Mouse (Mus musculus) G1E-ER4 (cell line): ENCODE results near the gene Glipr2. TPM values are rescaled to one million over a fixed set of nuclear protein-coding genes. Genes with fewer than 3 reads are reported as not detected.

Experiments
- GATA1 ChIP-seq: IDR thresholded peaks from one replicate; pipeline ENCODE4 v1.8.0; 2012; ENCODE audit warnings: low read length, inconsistent platforms
- polyA plus RNA-seq: library from polyadenylated mRNA; stranded (reverse); fragments of >175 nt; gene quantifications from 2 replicates; pipeline ENCODE4 v1.2.3, GENCODE M21; 2012

The Glipr2 gene
- 34.6 and 41.8 TPM in 2 replicates for polyA plus RNA-seq

- TF ChIP-seq GATA1 = no peak
These were observed at the start of gene Glipr2 for GRCm38 (mm10) chr4:43957292-43957845. Gene Glipr2 (plus strand): TSS chr4:43957401.

GRCm38 (mm10) chr4:43918221-43918620 lies 39.0 kb upstream of the Glipr2 start:
- TF ChIP-seq GATA1 = no peak

DNA sequence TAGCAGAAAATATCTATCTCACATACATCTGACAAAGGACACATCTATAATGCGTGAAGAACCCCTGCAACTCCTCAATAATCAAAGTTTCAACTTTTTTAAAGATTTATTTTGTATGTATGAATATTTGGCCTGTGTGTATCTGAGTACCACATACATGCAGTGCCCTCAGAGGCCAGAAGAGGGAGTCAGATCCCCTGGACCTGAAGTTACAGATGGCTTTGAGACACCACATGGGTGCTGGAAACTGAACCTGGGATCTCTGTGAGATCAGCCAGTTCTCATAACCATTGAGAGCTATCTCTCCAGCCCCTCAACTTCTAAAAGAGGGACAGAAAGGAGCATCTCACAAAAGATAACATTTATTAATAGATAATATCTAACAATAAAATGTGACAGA lies 36.6 kb upstream of the Glipr2 start:
- TF ChIP-seq GATA1 = no peak

- TF ChIP-seq GATA1 = no peak
These were observed 32.1 kb upstream of the Glipr2 start for GRCm38 (mm10) chr4:43925125-43925524.

- TF ChIP-seq GATA1 = no peak
These were observed 31.4 kb upstream of the Glipr2 start for GRCm38 (mm10) chr4:43925779-43926178.

- no peak for TF ChIP-seq GATA1
These were observed 29.4 kb upstream of the Glipr2 start for GRCm38 (mm10) chr4:43927826-43928225.

DNA sequence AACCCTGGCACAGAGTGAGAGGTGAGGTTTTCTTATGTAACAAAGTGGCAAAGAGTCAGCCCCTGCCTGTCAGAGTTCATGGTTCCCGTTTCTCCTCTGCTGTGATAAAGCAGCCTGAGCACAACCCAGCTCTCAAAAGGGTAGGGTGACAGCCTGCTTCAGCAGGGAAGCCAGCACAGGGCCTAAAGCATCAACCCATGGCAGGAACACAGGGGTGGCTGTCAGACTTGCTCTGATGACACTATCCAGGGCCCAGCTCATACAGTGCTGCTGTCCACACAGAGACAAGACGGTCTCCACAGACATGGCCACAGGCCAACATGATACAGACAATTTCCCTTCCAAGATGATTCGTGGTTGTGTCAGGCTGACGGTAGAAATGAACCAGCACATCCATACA lies 25.3 kb upstream of the Glipr2 start:
- TF ChIP-seq GATA1 = no peak

GRCm38 (mm10) chr4:43936186-43936585 lies 21.0 kb upstream of the Glipr2 start:
- TF ChIP-seq GATA1 = no peak

DNA sequence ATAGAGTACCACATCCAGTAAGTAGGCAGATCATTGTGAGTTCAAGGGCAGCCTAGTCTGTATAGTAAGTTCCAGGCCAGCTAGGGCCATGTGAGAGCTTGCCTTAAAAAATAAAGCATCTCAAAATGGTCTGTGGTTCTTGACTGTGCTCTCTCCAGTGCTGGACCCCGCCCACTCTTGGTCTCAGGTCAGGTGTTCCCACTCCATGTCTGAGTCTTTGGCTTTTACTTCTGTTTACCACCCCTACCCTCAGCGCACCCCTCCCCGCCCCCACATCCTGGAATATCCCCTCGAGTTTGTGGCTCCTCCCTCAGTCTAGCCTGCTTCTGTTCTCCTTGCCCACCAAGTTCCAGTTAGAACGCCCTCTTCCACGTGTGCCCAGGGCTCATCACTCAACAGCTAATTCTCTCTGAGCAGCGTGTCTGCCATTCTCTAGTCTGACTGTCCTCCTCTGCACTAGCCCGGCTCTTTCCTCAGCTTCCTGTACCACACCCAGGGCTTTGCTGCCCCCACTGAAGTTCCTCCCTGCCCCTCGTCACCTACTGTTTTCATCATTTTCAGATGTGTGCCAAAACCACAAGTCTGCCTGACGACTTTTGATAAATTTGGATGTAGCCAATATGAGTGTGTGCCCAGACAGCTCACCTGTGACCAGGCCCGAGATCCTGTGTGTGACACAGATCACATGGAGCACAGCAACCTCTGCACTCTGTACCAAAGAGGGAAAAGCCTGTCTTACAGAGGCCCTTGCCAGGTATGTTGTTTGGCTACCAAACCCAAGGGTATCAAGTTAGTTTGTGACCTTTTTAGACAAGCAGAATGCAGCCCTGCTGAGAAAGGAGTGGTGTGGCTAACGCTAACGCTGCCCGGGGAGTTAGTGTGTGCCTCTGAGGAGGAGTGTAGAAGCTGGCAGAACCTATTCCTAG lies 20.2 kb upstream of the Glipr2 start:
- TF ChIP-seq GATA1 = no peak

DNA sequence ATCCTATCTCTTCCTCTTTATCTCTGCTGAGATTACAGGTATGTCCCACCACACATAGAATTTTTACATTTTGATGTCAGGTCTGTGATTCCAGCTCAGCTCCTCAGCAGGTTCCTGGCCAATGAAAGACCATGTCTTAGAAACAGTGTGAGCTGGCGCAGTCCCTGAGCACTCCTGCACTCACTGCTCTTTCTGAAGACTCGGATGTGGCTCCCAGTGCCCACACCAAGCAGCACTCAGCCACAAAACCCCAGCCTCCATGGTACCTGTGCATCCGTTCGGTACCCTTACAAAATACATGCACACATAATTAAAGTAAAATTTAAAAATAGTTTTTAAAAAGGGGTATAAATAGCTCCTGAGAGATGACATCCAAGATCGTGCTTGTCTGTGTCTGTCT lies 15.9 kb upstream of the Glipr2 start:
- TF ChIP-seq GATA1 = no peak

DNA sequence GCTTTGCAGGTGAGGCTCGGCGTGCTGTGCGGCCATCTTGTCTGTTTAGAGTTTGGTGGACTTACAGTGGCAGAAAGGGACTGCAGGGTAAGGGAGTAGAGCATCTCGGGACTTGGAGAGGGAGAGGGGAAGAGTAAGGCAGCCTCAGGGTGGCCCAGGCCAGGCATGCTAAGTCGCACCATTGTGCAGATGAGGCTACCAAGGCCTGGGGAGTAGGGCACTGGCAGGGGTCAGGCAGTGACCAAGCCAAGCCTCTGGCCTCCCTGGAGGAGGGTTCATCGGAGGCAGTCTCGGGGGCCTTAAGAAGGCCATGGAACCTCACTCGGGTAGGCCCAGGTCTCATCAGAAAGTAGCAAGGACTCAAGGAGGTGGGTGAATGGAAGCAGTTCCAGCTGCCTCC lies 14.8 kb upstream of the Glipr2 start:
- TF ChIP-seq GATA1 = no peak

DNA sequence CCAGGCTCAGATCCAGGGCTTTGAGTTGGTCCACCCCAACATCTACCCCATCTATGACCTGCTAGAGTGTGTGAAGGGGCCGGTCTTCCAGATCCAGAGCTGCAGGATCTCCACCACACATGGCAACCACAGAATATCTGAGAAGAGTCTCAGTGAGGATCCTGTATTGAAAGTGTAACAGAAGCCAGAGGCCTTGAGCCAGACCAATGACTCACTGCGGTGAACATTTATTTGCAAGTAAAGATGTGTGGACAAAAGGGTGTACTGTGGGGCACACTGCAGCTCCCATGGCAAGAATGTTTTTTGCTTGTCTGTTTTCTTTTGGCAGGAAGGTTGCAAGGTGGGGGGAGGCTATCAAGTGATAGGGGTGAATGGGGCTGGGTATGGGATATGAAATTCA lies 9.6 kb upstream of the Glipr2 start:
- TF ChIP-seq GATA1 = no peak

GRCm38 (mm10) chr4:43957846-43958461 lies 753 bp downstream of the Glipr2 start:
- TF ChIP-seq GATA1 = no peak

GRCm38 (mm10) chr4:43959523-43960179 lies 2.5 kb downstream of the Glipr2 start:
- no peak for TF ChIP-seq GATA1

GRCm38 (mm10) chr4:43960207-43960606 lies 3.0 kb downstream of the Glipr2 start:
- no peak for TF ChIP-seq GATA1

DNA sequence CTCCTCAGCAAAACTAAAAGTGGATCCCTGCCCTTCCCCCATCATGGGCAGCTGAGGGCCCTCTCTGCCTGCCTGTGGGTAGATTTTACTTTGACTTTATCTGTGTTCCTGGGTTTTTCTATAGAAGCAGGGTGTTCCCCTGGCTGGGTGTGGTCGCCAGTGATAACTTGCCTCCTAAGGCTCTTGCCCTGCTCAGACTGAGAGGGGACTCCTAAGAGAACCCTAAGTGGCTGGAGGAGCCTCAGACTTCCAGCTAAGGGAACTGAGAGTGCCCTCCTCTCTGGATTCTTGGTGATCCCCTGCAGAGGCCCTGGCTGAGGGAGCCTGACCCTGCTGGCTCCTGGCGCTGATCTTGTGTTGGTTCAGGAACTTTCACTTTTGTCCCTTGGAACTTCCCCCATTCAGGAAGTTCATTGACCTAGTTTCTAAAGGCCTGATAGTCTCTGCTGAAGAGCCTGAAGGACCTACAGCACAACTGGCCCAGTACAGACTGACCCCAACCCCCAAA lies 7.2 kb downstream of the Glipr2 start:
- TF ChIP-seq GATA1 = peak; percentile 70
